8 mouse cellular contexts compared by ENCODE assay signal in the genomic region with DNA sequence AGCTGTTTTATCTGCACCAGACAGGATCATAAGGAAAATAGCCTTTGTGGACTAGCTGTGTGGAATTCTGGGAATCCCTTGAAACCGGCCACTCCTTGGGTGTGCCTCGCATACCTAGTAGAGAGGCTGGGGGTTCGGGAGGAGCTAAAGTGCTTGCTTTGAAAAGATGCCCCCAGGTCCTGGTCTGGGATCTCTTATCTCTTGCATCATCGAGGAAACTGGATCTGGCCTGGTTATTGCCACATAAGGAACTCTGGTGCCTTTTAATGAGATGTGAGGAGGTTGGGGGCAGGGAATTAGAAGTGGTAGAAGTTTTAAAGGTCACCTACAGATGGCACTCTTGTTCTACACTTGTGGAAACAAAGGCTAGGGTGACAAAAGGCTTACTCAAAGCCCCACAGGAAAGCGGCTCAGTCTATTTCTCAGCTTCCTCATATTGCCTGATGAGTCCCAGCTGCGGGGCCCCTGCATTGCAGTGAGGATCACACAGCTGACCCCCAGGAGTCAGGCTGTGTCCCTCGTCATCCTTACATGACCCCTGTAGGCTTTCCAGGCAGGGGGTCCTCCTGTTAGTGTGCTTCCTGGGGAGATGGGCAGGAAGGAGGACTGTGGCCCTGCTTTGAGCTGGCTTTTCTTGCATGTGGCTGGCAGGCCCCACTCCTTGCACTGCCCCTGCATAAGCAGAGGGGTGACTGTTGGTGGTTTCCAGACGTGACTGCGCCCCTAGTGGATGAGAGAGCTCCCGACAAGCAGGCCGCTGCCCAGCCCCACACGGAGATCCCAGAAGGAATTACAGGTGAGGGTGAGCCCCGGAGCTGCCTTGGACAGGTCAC. TPM values are rescaled to one million over a fixed set of nuclear protein-coding genes. Genes with fewer than 3 reads are reported as not detected.
A peak's percentile ranks its signal among the peaks of the same experiment; 100 is the strongest.
DNase-seq lines count a peak whose midpoint lies in the region; ATAC-seq and TF ChIP-seq lines count a peak whose summit lies in the region.

No protein-coding gene starts in this region.

- peak; percentile 73 for TF ChIP-seq CTCF in liver, adult 2 months (IDR thresholded peaks at IDR 0.05; ENCODE audit: low read depth, low read length)

- DNase-seq in B cell, adult 2 months: peak; percentile 55 to 62
- DNase-seq in adrenal gland, postnatal 25 days: peak; percentile 61
- peak; percentile 78 for DNase-seq in embryonic facial prominence, embryonic 14.5 days (ENCODE audit: low spot score)
- peak; percentile 27 for DNase-seq in liver, adult 2 months (ENCODE audit: extremely low read depth, low read depth, low spot score)

- H3K27ac ChIP-seq in embryonic facial prominence, embryonic 14.5 days (replicated peaks; ENCODE audit: low read depth, low read length): peak overlapping the region; percentile 76
- no peak overlapping the region for H3K27ac ChIP-seq in heart, embryonic 11.5 days (ENCODE audit: low read depth, low read length)
- H3K27ac ChIP-seq in kidney, embryonic 16.5 days (ENCODE audit: low read length): peak overlapping the region; percentile 48
- H3K27ac ChIP-seq in liver, adult 2 months (replicated peaks; ENCODE audit: insufficient read depth, low read depth, low read length): no peak overlapping the region
- peak overlapping the region; percentile 85 for H3K27ac ChIP-seq in stomach, embryonic 15.5 days

- H3K4me1 ChIP-seq in embryonic facial prominence, embryonic 14.5 days (ENCODE audit: control insufficient read depth, insufficient read depth, low read length): peaks cover 4% of the 10 kb centered on the region; the same call in 1 of the 2 replicates
- H3K4me1 ChIP-seq in heart, embryonic 11.5 days (ENCODE audit: control insufficient read depth, insufficient read depth, low read length): no peaks in the 10 kb centered on the region; the same call in 1 of the 2 replicates
- H3K4me1 ChIP-seq in kidney, embryonic 16.5 days (ENCODE audit: insufficient read depth, low read length): peaks cover 6% of the 10 kb centered on the region; the same call in 1 of the 2 replicates
- H3K4me1 ChIP-seq in liver, adult 2 months (ENCODE audit: control insufficient read depth, insufficient read depth, low read length): no peaks in the 10 kb centered on the region
- H3K4me1 ChIP-seq in stomach, embryonic 15.5 days: peaks cover 9% of the 10 kb centered on the region

- H3K9ac ChIP-seq in embryonic facial prominence, embryonic 14.5 days (ENCODE audit: low read depth, low read length): 0 out of 2 replicates have a peak overlapping the region, but pooled peaks have one; percentile 44
- H3K9ac ChIP-seq in heart, embryonic 11.5 days (ENCODE audit: low read depth, low read length): 0 out of 2 replicates have a peak overlapping the region, but pooled peaks have one; percentile 39
- H3K9ac ChIP-seq in kidney, embryonic 16.5 days (replicated peaks; ENCODE audit: low read length): no peak overlapping the region
- no peak overlapping the region for H3K9ac ChIP-seq in liver, adult 2 months (ENCODE audit: low read depth, low read length)
- no peak overlapping the region for H3K9ac ChIP-seq in stomach, embryonic 15.5 days

- 11% methylated on average over 13 of the region's 13 CpGs for WGBS in embryonic facial prominence, embryonic 14.5 days
- WGBS in heart, embryonic 11.5 days (ENCODE audit: insufficient replicate concordance): 21% methylated on average over 13 of the region's 13 CpGs
- WGBS in kidney, embryonic 16.5 days: 17% methylated on average over 13 of the region's 13 CpGs
- WGBS in liver, adult 2 months: 32% methylated on average over 13 of the region's 13 CpGs
- 21% methylated on average over 13 of the region's 13 CpGs for WGBS in stomach, embryonic 15.5 days

- no peak overlapping the region for H3K4me3 ChIP-seq in embryonic facial prominence, embryonic 14.5 days (ENCODE audit: low read depth, low read length)
- H3K4me3 ChIP-seq in heart, embryonic 11.5 days (ENCODE audit: low read depth, low read length): 0 out of 2 replicates have a peak overlapping the region, but pooled peaks have one; percentile 2
- H3K4me3 ChIP-seq in kidney, embryonic 16.5 days (ENCODE audit: low read length): no peak overlapping the region
- H3K4me3 ChIP-seq in liver, adult 2 months (ENCODE audit: insufficient read depth, low read depth, low read length): no peak overlapping the region
- H3K4me3 ChIP-seq in stomach, embryonic 15.5 days (replicated peaks): no peak overlapping the region

- no peaks in the 10 kb centered on the region for H3K36me3 ChIP-seq in embryonic facial prominence, embryonic 14.5 days (ENCODE audit: control insufficient read depth, insufficient read depth, low read length)
- no peaks in the 10 kb centered on the region for H3K36me3 ChIP-seq in heart, embryonic 11.5 days (ENCODE audit: control insufficient read depth, insufficient read depth, low read length)
- no peaks in the 10 kb centered on the region for H3K36me3 ChIP-seq in kidney, embryonic 16.5 days (ENCODE audit: insufficient read depth, low read length)
- H3K36me3 ChIP-seq in liver, adult 2 months (ENCODE audit: control insufficient read depth, insufficient read depth, low read length): no peaks in the 10 kb centered on the region
- H3K36me3 ChIP-seq in stomach, embryonic 15.5 days: no peaks in the 10 kb centered on the region

- H3K27me3 ChIP-seq in embryonic facial prominence, embryonic 14.5 days (replicated peaks; ENCODE audit: control insufficient read depth, insufficient read depth, low read length): no peaks in the 10 kb centered on the region
- H3K27me3 ChIP-seq in heart, embryonic 11.5 days (ENCODE audit: control insufficient read depth, insufficient read depth, low read length): no peaks in the 10 kb centered on the region
- H3K27me3 ChIP-seq in kidney, embryonic 16.5 days (ENCODE audit: insufficient read depth, low read length): no peaks in the 10 kb centered on the region
- no peaks in the 10 kb centered on the region for H3K27me3 ChIP-seq in liver, adult 2 months (ENCODE audit: control insufficient read depth, insufficient read depth, low read length)
- no peaks in the 10 kb centered on the region for H3K27me3 ChIP-seq in stomach, embryonic 15.5 days (replicated peaks)

- no peaks in the 10 kb centered on the region for H3K9me3 ChIP-seq in embryonic facial prominence, embryonic 14.5 days (ENCODE audit: control insufficient read depth, low read length)
- H3K9me3 ChIP-seq in heart, embryonic 11.5 days (replicated peaks; ENCODE audit: control insufficient read depth, low read length): no peaks in the 10 kb centered on the region
- H3K9me3 ChIP-seq in kidney, embryonic 16.5 days (ENCODE audit: low read length): no peaks in the 10 kb centered on the region
- H3K9me3 ChIP-seq in stomach, embryonic 15.5 days: no peaks in the 10 kb centered on the region

- no peak for TF ChIP-seq POLR2A in liver, adult 2 months (IDR thresholded peaks at IDR 0.05; ENCODE audit: extremely low read depth, insufficient read depth, low read length)

- no peak overlapping the region for H3K4me2 ChIP-seq in embryonic facial prominence, embryonic 14.5 days (ENCODE audit: low read depth, low read length)
- peak overlapping the region; percentile 48 for H3K4me2 ChIP-seq in heart, embryonic 11.5 days
- no peak overlapping the region for H3K4me2 ChIP-seq in kidney, embryonic 16.5 days (replicated peaks; ENCODE audit: low read depth, low read length)
- H3K4me2 ChIP-seq in stomach, embryonic 15.5 days: peak overlapping the region; percentile 16; the same call in 1 of the 2 replicates

- peak; percentile 80 for ATAC-seq in embryonic facial prominence, embryonic 14.5 days (ENCODE audit: low read depth)
- ATAC-seq in heart, embryonic 11.5 days (replicated peaks; ENCODE audit: insufficient number of reproducible peaks, low FRiP score, low TSS enrichment): no peak
- peak; percentile 69 for ATAC-seq in kidney, embryonic 16.5 days (ENCODE audit: low FRiP score, low TSS enrichment)
- ATAC-seq in monocyte, adult 5-6 weeks (replicated peaks; ENCODE audit: insufficient number of reproducible peaks, low FRiP score, low TSS enrichment, poor library complexity, severe bottlenecking): peak; percentile 42; the same call in 1 of the 2 replicates
- peak; percentile 65 for ATAC-seq in stomach, embryonic 15.5 days (ENCODE audit: insufficient read depth, low FRiP score, low read depth)

- H3K79me2 ChIP-seq in liver, adult 2 months (ENCODE audit: control insufficient read depth, insufficient read depth, low read length): no peaks in the 10 kb centered on the region

RNA-seq across cellular contexts. Expression of gene Mapt, which starts 58.2 kb away (rescaled TPM):
- 142 and 169 TPM in 2 replicates for total RNA-seq in adrenal gland, postnatal 25 days (2021)
- polyA plus RNA-seq in embryonic facial prominence, embryonic 14.5 days (2014; fragmentation: Nextera tagmentation; extraction: Ambion mirVana): 26.5 and 27.2 TPM in 2 replicates
- 0.43 and 0.63 TPM in 2 replicates for polyA plus RNA-seq in heart, embryonic 11.5 days (2014; fragmentation: Nextera tagmentation; extraction: Ambion mirVana)
- 10.3 and 11.7 TPM in 2 replicates for polyA plus RNA-seq in kidney, embryonic 16.5 days (2015; fragmentation: Nextera tagmentation; extraction: Ambion mirVana)
- 1.5 and 1.6 TPM in 2 replicates for total RNA-seq in liver, adult 2 months (2014; rRNA removed)
- polyA plus RNA-seq in liver, adult 2 months (2012; rRNA removed): 1.2 and 1.4 TPM in 2 replicates
- 0.38 TPM in 1 of 3 replicates, not detected in the others for total RNA-seq in monocyte, adult 5-6 weeks (2017)
- 14.1 and 15.4 TPM in 2 replicates for polyA plus RNA-seq in stomach, embryonic 15.5 days (2015; fragmentation: Nextera tagmentation; extraction: Ambion mirVana)

Comparison
In these comparisons a context has a peak if more than half of its experiments do, and no peak if none do; other contexts are left out.
1. DNase-seq: peak in every context shown above with its lines; median percentile 78 in embryonic facial prominence, embryonic 14.5 days; 61 in adrenal gland, postnatal 25 days; 58 in B cell, adult 2 months; 27 in liver, adult 2 months.
2. H3K27ac ChIP-seq: peak in embryonic facial prominence, embryonic 14.5 days (single experiment), kidney, embryonic 16.5 days (single experiment) and stomach, embryonic 15.5 days (single experiment); none in heart, embryonic 11.5 days (single experiment) and liver, adult 2 months (single experiment).
3. H3K4me2 ChIP-seq: peak in heart, embryonic 11.5 days (single experiment) and stomach, embryonic 15.5 days (single experiment); none in embryonic facial prominence, embryonic 14.5 days (single experiment) and kidney, embryonic 16.5 days (single experiment).
4. H3K9ac ChIP-seq: peak in embryonic facial prominence, embryonic 14.5 days (single experiment) and heart, embryonic 11.5 days (single experiment); none in kidney, embryonic 16.5 days (single experiment), liver, adult 2 months (single experiment) and stomach, embryonic 15.5 days (single experiment).